Mouse (Mus musculus): ENCODE results near the gene Btbd17. TPM values are rescaled to one million over a fixed set of nuclear protein-coding genes. Genes with fewer than 3 reads are reported as not detected.

Gene Btbd17
- 1.6 and 3.8 TPM in 2 replicates for polyA plus RNA-seq (2015; fragmentation: Nextera tagmentation; extraction: Ambion mirVana)

DNA sequence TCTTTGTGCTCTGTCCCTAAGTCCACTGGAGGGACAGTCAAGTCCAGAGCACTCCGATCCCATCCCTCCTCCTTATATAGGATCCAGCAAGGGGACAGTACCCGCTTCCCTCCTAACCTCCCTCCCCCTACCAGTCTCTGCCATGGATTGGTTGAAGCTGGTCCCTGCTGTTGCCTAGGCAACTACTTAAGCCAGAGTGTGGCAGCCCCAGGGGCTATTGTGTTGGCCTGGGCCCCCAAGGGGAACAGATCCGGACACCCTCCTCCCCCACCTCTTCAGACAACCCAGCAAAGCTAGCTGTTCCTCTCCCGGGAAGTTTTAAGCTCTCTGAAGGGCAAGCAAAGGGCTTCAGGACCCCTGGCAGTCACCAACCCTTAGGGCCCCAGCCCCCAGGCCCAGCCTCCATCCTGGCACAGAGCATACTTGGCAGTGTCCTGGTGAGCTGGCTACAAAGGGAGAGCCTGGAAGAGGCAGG is at the start of gene Btbd17:
TSS of gene Btbd17 (minus strand) at position 98 of the 475 bp plus-strand sequence.
- no peak within 1 kb of the TSS for H3K9ac ChIP-seq
- ATAC-seq (ENCODE audit: insufficient read depth, low FRiP score, low read depth), result no peak

DNA sequence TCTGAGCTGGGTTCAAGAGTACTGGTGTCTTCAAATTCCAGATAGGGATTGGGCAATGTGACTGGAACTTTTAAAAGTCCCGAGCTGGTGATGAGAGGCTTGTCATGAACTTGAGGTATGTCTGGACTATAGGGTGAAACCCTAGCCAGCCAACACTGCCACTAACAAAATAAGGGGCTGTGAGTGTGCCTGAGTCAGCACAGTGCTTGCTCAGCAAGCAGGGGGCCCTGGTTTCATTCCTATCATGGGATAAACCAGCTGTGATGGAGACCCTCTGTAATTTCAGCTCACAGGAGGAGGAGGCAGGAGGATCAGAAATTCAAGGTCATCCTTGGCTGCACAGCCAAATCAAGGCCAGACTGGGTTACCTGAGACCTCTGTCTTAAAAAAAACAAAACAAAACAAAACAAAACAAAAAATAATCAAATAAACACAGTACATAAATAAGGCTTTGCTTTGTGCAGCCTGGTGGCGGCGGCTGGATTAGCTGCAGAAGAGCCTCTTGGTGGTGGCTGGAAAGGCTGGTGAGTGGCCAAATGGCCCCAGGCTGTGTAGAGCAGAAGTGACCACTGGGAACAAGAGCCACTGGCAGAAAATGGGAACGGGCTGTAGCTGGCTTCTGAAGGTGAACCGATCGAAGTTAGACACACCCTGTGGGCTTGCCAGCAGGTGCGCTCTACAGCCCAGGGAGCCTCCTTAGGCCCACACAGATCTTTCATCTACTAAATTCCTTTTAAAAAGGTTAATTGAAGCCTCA is 48.9 kb upstream of the Btbd17 start:
- no peak overlapping the region for H3K4me2 ChIP-seq
- H3K27me3 ChIP-seq (replicated peaks), result no peaks in the 10 kb centered on the region
- peaks cover 15% of the 10 kb centered on the region for H3K4me1 ChIP-seq
- H3K36me3 ChIP-seq, result no peaks in the 10 kb centered on the region
- H3K27ac ChIP-seq, result no peak overlapping the region
- no peaks in the 10 kb centered on the region for H3K9me3 ChIP-seq
- WGBS, result 60% methylated on average over 7 of the region's 7 CpGs
- ATAC-seq (ENCODE audit: insufficient read depth, low FRiP score, low read depth), result no peak
- H3K9ac ChIP-seq, result no peak overlapping the region
- H3K4me3 ChIP-seq (replicated peaks), result no peak overlapping the region

More for the DNA sequence above, at the start of gene Btbd17:
- H3K27ac ChIP-seq, result 0 out of 2 replicates have a peak within 1 kb of the TSS, but pooled peaks have one; percentile 2
- H3K36me3 ChIP-seq, result no peaks in the 10 kb centered on the region
- H3K27me3 ChIP-seq (replicated peaks), result peaks cover 32% of the 10 kb centered on the region
- H3K4me3 ChIP-seq (replicated peaks), result peak within 1 kb of the TSS; percentile 32
- peak within 1 kb of the TSS; percentile 51 for H3K4me2 ChIP-seq
- H3K4me1 ChIP-seq, result peaks cover 21% of the 10 kb centered on the region
- WGBS, result 14% methylated on average over 4 of the region's 4 CpGs
- no peaks in the 10 kb centered on the region for H3K9me3 ChIP-seq

DNA sequence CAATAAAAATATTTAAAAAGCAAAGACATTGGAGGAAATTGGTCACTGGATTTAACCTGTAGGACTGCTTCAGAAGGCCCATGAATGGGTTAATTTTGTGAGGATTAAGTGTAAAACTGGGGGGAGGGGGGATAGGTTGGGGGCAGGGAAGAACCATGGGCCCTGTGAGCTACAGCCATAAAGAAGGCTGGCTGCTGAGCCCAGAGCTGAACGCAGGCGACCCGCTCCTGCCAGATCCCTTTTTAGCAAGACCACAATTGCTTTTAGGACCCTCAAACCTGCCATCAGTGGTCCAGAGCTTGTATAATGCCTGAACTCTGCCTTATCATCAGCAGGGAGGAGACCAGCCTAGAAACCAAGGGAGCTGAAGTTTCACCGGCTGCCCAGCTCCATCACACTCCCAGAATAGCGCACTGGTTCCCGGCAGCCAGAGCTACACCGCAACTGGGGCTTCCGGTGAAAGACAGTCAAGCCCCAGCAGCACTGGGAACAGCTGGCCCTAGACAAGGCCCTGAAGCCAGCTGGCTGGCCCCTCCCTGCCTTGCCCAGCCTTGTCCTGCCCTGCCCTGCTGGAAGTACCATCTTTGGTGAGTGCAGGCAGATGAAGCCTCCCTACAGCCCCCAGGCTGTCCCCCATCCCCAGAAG is 48.2 kb upstream of the Btbd17 start:
- no peaks in the 10 kb centered on the region for H3K36me3 ChIP-seq
- no peaks in the 10 kb centered on the region for H3K9me3 ChIP-seq
- H3K4me3 ChIP-seq (replicated peaks), result no peak overlapping the region
- H3K27me3 ChIP-seq (replicated peaks), result no peaks in the 10 kb centered on the region
- H3K4me2 ChIP-seq, result no peak overlapping the region
- no peak overlapping the region for H3K27ac ChIP-seq
- 7% methylated on average over 8 of the region's 8 CpGs for WGBS
- H3K9ac ChIP-seq, result no peak overlapping the region
- no peak for ATAC-seq (ENCODE audit: insufficient read depth, low FRiP score, low read depth)
- peaks cover 11% of the 10 kb centered on the region for H3K4me1 ChIP-seq

DNA sequence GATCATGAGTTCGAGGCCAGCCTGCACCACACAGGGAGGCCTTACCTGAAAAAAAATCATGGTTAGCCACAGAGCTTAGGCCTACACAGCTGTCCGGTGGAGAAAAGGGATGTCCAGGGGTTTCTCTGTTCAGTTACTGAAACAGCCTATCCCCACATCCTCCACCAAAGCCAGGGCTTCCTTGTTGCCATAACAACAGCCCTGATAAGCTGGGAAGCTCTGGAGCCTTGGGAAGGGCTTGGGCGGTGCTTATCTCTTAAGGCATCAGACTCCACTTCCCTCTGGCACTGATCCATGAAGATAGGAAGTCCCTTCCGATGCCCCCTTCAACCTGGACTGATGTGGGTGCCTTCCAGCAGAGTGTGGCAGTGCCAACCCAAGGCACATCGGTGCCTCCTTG is 37.4 kb upstream of the Btbd17 start:
- Histone ChIP-seq H3K27me3 (replicated peaks) (no peaks in the 10 kb centered on the region), H3K9ac (no peak overlapping the region), H3K4me1 (peaks cover 14% of the 10 kb centered on the region), H3K4me2 (no peak overlapping the region), H3K36me3 (no peaks in the 10 kb centered on the region), H3K4me3 (replicated peaks) (no peak overlapping the region), H3K27ac (no peak overlapping the region), H3K9me3 (no peaks in the 10 kb centered on the region)
- ATAC-seq (ENCODE audit: insufficient read depth, low FRiP score, low read depth), result no peak
- WGBS, result 47% methylated on average over 5 of the region's 5 CpGs

DNA sequence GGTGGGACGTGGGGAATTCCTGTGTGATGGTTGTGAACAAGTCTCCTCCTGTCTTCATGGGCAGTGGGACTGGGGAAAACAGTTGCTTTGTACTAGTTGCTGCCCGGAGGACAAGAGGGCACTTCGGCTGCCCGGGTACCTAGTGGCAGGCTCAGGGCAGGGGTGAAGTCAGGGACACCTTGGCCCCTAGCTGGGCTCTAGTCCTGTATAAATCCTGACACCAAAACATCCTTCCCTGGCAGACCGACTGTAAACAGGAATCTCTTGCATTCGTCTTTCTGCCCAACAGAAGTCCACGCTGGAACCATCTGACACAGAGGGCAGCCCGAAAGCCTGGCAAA is 34.7 kb upstream of the Btbd17 start:
- peak overlapping the region; percentile 84 for H3K27ac ChIP-seq
- ATAC-seq (ENCODE audit: insufficient read depth, low FRiP score, low read depth), result no peak; the same call in 1 of the 2 replicates
- H3K9ac ChIP-seq, result no peak overlapping the region
- 11% methylated on average over 8 of the region's 8 CpGs for WGBS
- no peaks in the 10 kb centered on the region for H3K27me3 ChIP-seq (replicated peaks)
- H3K4me1 ChIP-seq, result peaks cover 14% of the 10 kb centered on the region
- no peaks in the 10 kb centered on the region for H3K9me3 ChIP-seq
- H3K4me3 ChIP-seq (replicated peaks), result peak overlapping the region; percentile 30; the same call in 1 of the 2 replicates
- H3K36me3 ChIP-seq, result no peaks in the 10 kb centered on the region
- H3K4me2 ChIP-seq, result peak overlapping the region; percentile 69

DNA sequence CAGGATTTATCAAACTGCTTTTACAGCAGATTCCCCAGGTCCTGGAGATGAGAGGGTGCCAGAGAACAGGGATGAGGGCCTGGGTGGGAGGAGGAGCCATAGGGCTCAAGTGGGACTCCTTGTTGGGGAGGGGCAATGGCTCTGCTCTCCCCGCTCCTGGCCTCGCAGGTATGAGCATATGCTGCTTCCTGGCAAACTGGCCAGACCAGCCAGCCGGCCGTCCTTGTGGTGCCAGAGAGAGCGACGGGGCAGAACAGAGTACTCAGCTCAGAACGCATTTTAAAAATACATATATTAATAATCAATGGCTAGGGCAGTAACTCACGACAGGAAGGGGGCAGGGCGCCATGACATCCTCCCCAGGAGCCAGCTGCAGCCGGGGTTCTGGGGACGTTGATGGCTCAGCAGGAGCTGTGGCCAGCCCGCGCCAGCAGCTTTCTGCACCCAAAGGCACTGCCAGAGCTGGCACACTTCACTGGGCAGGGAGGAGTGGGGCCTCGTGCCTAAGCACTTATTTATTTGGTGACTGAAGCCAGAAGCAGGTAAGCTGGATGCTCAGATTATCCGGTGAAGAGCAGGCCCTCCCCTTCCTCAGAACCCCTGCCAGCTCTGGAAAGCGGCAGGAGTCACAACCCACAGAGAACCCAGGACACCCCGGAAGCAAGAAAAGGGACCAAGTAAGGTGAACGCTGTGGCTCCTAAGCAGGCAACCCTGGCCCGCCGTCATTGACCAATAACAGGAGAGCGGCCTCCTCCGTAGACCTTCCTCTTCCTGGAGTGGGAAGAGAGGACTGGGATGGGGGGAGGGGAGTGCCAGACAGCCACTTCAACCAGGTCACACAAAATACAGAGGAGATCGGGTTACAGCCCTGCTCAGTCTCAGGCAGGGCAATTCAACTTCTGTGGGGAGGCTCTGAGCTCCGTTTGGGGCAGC is 34.0 kb upstream of the Btbd17 start:
- Histone ChIP-seq H3K36me3 (no peaks in the 10 kb centered on the region), H3K4me3 (replicated peaks) (peak overlapping the region; percentile 30), H3K9ac (no peak overlapping the region), H3K9me3 (no peaks in the 10 kb centered on the region), H3K27ac (peak overlapping the region; percentile 84), H3K27me3 (replicated peaks) (no peaks in the 10 kb centered on the region), H3K4me2 (peak overlapping the region; percentile 69), H3K4me1 (peaks cover 14% of the 10 kb centered on the region)
- 5% methylated on average over 24 of the region's 24 CpGs for WGBS
- ATAC-seq (ENCODE audit: insufficient read depth, low FRiP score, low read depth), result peak; percentile 90

DNA sequence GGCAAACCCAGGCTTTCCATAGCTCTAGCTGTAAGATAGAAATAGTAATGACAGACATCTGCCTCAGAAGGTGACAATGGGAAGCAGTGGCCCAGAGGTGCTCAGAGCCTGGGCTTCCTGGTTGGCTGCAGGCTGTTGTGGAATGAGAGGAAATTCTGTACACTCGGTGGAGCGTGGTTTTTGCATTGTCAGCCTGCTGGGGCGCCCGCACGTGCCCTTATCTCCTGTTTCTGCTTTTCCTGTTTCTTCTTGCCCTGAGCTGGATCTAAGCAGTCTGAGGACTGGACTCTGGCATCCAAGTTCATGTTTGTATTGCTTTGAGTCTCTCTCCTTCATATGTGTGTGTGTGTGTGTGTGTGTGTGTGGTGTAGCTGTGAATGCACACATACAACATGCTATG is 30.9 kb upstream of the Btbd17 start:
- Histone ChIP-seq H3K4me1 (peaks cover 25% of the 10 kb centered on the region), H3K9ac (no peak overlapping the region), H3K9me3 (no peaks in the 10 kb centered on the region), H3K4me3 (replicated peaks) (no peak overlapping the region), H3K27ac (no peak overlapping the region), H3K4me2 (no peak overlapping the region), H3K36me3 (no peaks in the 10 kb centered on the region), H3K27me3 (replicated peaks) (no peaks in the 10 kb centered on the region)
- no peak for ATAC-seq (ENCODE audit: insufficient read depth, low FRiP score, low read depth)
- WGBS, result 41% methylated on average over 5 of the region's 5 CpGs

DNA sequence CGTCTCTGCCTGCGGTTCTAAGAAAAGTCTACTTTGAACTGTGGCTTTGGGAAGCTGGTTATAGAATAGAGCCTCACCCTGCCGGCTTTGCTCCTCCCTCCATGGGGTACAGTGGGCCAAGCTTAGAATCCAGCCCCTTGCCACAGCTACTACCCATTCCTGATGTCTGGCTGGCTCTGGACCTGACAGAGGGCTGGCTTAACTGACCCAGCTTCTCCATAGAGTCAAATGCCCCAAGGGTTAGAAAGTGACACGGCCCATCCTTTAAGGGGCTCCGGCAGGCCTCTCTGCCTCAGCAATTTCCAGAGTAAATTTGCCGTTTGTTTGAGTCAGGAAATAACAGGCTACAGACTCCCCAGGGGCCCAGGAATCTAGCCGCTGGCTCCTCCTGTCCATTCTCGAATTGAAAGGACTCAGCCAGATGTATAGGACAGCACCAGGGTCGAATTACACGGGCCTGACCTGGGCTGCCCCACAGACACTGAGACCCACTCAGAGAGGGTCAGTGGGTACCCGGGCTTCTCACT is 27.5 kb upstream of the Btbd17 start:
- Histone ChIP-seq H3K27ac (no peak overlapping the region), H3K9ac (no peak overlapping the region), H3K27me3 (replicated peaks) (no peaks in the 10 kb centered on the region), H3K9me3 (no peaks in the 10 kb centered on the region), H3K4me1 (peaks cover 14% of the 10 kb centered on the region; the same call in 1 of the 2 replicates), H3K4me3 (replicated peaks) (no peak overlapping the region), H3K4me2 (peak overlapping the region; percentile 8; the same call in 1 of the 2 replicates), H3K36me3 (no peaks in the 10 kb centered on the region)
- ATAC-seq (ENCODE audit: insufficient read depth, low FRiP score, low read depth), result no peak
- 11% methylated on average over 11 of the region's 11 CpGs for WGBS

DNA sequence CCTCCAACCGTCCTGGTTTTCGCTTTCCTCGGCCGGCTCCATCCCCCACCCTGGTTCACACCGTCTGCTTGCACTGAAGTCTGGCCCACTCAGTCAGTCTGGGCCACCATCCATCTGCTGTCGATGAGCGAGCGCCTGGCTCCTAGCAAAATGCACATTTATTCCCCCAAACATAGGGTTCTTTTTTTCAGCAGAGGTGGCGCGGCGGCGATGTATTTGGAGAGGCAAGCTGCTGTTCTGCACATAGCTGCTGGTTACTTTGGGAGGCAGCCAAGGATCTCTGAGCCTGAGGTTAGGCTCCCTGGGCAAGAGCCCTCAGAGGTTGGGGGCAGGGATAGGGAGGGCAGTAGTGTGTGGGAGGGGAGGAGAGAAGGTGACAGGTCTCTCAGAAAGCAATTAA is 27.0 kb upstream of the Btbd17 start:
- Histone ChIP-seq H3K27me3 (replicated peaks) (no peaks in the 10 kb centered on the region), H3K36me3 (no peaks in the 10 kb centered on the region), H3K4me3 (replicated peaks) (no peak overlapping the region), H3K4me2 (0 out of 2 replicates have a peak overlapping the region, but pooled peaks have one; percentile 8), H3K9ac (no peak overlapping the region), H3K27ac (no peak overlapping the region), H3K4me1 (peaks cover 14% of the 10 kb centered on the region; the same call in 1 of the 2 replicates), H3K9me3 (no peaks in the 10 kb centered on the region)
- ATAC-seq (ENCODE audit: insufficient read depth, low FRiP score, low read depth), result no peak
- WGBS, result 41% methylated on average over 12 of the region's 12 CpGs

DNA sequence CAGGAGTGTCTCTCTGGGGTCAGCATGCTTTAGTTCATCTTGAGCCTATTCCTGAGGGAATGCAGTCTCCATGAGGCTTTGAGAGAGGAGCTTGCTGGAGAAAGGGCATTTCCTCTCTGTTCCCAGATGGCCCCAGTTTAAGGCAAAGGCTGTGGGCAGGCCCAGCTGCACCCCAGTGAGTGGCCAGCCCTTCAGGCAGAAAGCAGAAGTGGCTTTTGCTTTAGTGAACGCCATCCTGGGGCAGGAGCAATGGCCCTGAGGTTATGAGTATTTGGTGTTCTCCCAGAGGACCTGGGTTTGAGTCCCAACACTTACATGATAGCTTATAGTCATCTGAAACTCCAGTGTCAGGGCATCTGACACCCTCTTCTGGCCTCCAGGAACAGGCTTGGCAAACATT is 25.6 kb upstream of the Btbd17 start:
- 81% methylated on average over 1 of the region's 1 CpGs for WGBS
- Histone ChIP-seq H3K9ac (no peak overlapping the region), H3K27ac (no peak overlapping the region), H3K9me3 (no peaks in the 10 kb centered on the region), H3K27me3 (replicated peaks) (no peaks in the 10 kb centered on the region), H3K4me3 (replicated peaks) (no peak overlapping the region), H3K36me3 (no peaks in the 10 kb centered on the region), H3K4me1 (peaks cover 14% of the 10 kb centered on the region; the same call in 1 of the 2 replicates), H3K4me2 (no peak overlapping the region)
- ATAC-seq (ENCODE audit: insufficient read depth, low FRiP score, low read depth), result no peak

DNA sequence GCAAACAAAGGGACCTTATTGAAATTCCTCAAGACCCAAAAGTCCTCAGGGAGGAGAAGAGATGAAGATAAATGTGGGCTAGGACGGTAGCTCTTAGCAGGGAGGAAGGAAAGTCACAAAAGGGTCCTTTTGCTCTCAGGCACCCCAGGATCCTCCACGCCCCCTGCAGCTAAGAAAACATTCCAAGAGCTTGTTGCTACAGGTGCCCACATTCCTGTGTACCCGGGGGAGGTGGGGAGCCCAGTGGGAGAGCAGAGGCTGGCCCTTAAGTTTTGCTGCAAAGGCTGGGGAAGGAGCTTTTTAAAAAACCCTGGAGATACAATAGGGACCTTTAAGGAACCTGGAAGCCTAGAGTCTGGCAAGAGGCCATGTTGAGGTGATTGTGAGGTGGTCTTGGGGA is 24.7 kb upstream of the Btbd17 start:
- H3K9ac ChIP-seq, result no peak overlapping the region
- no peaks in the 10 kb centered on the region for H3K27me3 ChIP-seq (replicated peaks)
- H3K4me1 ChIP-seq, result peaks cover 14% of the 10 kb centered on the region; the same call in 1 of the 2 replicates
- no peak overlapping the region for H3K4me2 ChIP-seq
- no peak overlapping the region for H3K27ac ChIP-seq
- 32% methylated on average over 3 of the region's 3 CpGs for WGBS
- no peak overlapping the region for H3K4me3 ChIP-seq (replicated peaks)
- no peaks in the 10 kb centered on the region for H3K36me3 ChIP-seq
- H3K9me3 ChIP-seq, result no peaks in the 10 kb centered on the region
- no peak for ATAC-seq (ENCODE audit: insufficient read depth, low FRiP score, low read depth)
